Mouse (Mus musculus) spleen, adult 2 months (tissue): ENCODE data around the gene Sema6d.

Source experiments
- CTCF ChIP-seq: fragments of 200-500 bp; IDR thresholded peaks from 2 replicates; pipeline ENCODE4 v1.5.1; 2011; ENCODE audit warnings: mild to moderate bottlenecking, inconsistent platforms; ENCODE audit not compliant: insufficient read depth, insufficient read length, insufficient replicate concordance; ENCODE audit errors: extremely low read depth
- POLR2A ChIP-seq: fragments of 200-500 bp; IDR thresholded peaks from 2 replicates; pipeline ENCODE4 v1.6.1; 2011; ENCODE audit warnings: low read depth, low read length, inconsistent platforms

DNA sequence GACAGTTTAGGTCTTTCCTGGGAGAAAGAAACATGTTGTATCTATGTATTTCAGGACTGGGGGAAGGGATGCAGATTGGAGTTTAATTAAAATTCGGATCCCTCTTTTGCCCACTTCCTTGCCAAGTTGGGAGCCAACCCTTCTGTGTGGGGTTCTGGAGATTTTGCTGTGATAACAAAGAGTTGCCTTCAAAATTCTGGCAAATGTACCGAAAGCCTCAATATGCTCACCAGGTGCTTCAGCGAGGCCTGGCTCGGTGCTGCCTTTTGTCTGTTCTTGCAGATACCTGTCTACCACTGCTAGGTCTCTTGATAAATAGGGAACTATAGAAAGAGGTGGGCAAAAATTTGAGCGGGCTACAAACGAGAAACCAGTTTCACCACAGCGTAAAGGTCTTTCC lies 563.4 kb downstream of the Sema6d start:
- no peak for TF ChIP-seq POLR2A
- no peak for TF ChIP-seq CTCF
